Mouse (Mus musculus) heart, adult 10 weeks (tissue): ENCODE data around the gene Slc18a2. TPM values are rescaled to one million over a fixed set of nuclear protein-coding genes. Genes with fewer than 3 reads are reported as not detected.

Source experiments
- polyA plus RNA-seq: library from polyadenylated mRNA; stranded (reverse); fragments of 350-450 nt; fragmentation: Illumina TruSeq; extraction: RNeasy Lipid Tissue Mini Kit (QIAGEN cat#74804); gene quantifications from one replicate; pipeline ENCODE4 v1.2.3, GENCODE M21; 2014; ENCODE audit warnings: low read depth, low replicate concordance

Slc18a2 gene
- polyA plus RNA-seq = 0.76 TPM

DNA sequence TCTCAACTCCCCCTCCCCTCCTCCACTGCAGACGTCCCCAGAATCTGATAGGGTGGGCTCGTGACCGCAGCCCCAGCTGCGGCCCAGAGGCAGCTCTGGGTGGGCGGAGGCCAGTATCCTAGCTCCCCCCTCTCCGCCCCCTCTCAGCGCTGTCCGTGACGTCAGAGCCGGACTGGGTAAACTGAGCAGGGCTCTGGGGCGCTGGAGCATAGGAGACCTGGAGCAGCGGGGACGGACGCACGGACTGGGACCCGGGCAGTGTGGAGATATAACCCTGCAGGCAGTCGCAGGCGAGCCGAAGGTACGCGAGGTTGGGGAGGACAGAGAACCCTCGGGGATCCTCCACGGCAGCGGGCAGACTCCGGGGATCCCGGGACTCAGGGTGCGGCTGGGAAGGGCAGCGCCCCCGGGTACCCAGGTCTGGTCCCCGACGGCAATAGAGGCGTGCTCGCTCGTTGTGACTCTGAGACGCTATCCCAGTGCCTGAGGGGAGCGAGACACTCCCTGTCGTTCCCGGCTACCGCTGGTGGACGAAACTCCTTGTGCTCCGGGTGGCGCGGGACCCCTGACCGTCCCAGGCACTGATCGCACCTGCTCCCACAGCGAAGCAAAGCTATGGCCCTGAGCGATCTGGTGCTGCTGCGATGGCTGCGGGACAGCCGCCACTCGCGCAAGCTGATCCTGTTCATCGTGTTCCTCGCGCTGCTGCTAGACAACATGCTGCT, at the start of gene Slc18a2:
TSS of gene Slc18a2 (plus strand) at position 179 of the 725 bp plus-strand sequence.

GRCm38 (mm10) chr19:59218991-59219390, 41.7 kb upstream of the Slc18a2 start, which contains the start of gene Kcnk18:
Kcnk18 (plus strand) TSS chr19:59219214.

GRCm38 (mm10) chr19:59321990-59322389, 61.3 kb downstream of the Slc18a2 start, which contains the start of gene Rps12-ps3:
Rps12-ps3 (plus strand) TSS chr19:59322290.

Other genes with a start within 250 kb of the Slc18a2 start
- gene Shtn1, start 184.8 kb upstream of the Slc18a2 start, polyA plus RNA-seq = 2.7 TPM
- gene Vax1, start 90.8 kb upstream of the Slc18a2 start, polyA plus RNA-seq = not detected
- gene Kcnk18, start 41.7 kb upstream of the Slc18a2 start, polyA plus RNA-seq = not detected
- 14.8 TPM for gene Rps12-ps3, start 61.4 kb downstream of the Slc18a2 start, polyA plus RNA-seq
- gene Pdzd8, start 84.9 kb downstream of the Slc18a2 start, polyA plus RNA-seq = 14.1 TPM
- not detected for gene Emx2, start 197.5 kb downstream of the Slc18a2 start, polyA plus RNA-seq